Mouse (Mus musculus): Measurements from ENCODE around the gene Cbfb. TPM values are rescaled to one million over a fixed set of nuclear protein-coding genes. Genes with fewer than 3 reads are reported as not detected.
A peak's percentile ranks its signal among the peaks of the same experiment; 100 is the strongest.

Cbfb gene
- polyA plus RNA-seq, 1 experiment = 15.1 TPM

- WGBS = 95% methylated on average over 5 of the region's 5 CpGs
- no peak for DNase-seq
- no peaks in the 10 kb centered on the region for H3K27me3 ChIP-seq (ENCODE audit: control insufficient read depth, insufficient read depth, low read length)
- no peak overlapping the region for H3K27ac ChIP-seq (ENCODE audit: insufficient read depth, low read length)
- no peaks in the 10 kb centered on the region for H3K4me1 ChIP-seq (ENCODE audit: control insufficient read depth, insufficient read depth, low read length)
- TF ChIP-seq POLR2A (IDR thresholded peaks at IDR 0.05; ENCODE audit: borderline replicate concordance, insufficient read depth, low read length) (no peak), CTCF (IDR thresholded peaks at IDR 0.05; ENCODE audit: borderline replicate concordance, insufficient read depth, low read depth, low read length) (no peak)
- H3K4me3 ChIP-seq (replicated peaks; ENCODE audit: insufficient read depth, low read depth, low read length) = no peak overlapping the region
These were observed 21.7 kb downstream of the Cbfb start for GRCm38 (mm10) chr8:105192182-105192581.

- WGBS = 62% methylated on average over 1 of the region's 1 CpGs
- Histone ChIP-seq H3K4me1 (ENCODE audit: control insufficient read depth, insufficient read depth, low read length) (no peaks in the 10 kb centered on the region), H3K27ac (ENCODE audit: insufficient read depth, low read length) (no peak overlapping the region), H3K27me3 (ENCODE audit: control insufficient read depth, insufficient read depth, low read length) (no peaks in the 10 kb centered on the region), H3K4me3 (replicated peaks; ENCODE audit: insufficient read depth, low read depth, low read length) (no peak overlapping the region)
- TF ChIP-seq CTCF (IDR thresholded peaks at IDR 0.05; ENCODE audit: borderline replicate concordance, insufficient read depth, low read depth, low read length) = no peak
- no peak for DNase-seq
These were observed 35.3 kb downstream of the Cbfb start for GRCm38 (mm10) chr8:105205748-105206147.

- WGBS = 19% methylated on average over 7 of the region's 7 CpGs
- Histone ChIP-seq H3K27ac (ENCODE audit: insufficient read depth, low read length) (no peak overlapping the region), H3K27me3 (ENCODE audit: control insufficient read depth, insufficient read depth, low read length) (no peaks in the 10 kb centered on the region), H3K4me1 (ENCODE audit: control insufficient read depth, insufficient read depth, low read length) (no peaks in the 10 kb centered on the region), H3K4me3 (replicated peaks; ENCODE audit: insufficient read depth, low read depth, low read length) (no peak overlapping the region)
- no peak for DNase-seq
- TF ChIP-seq CTCF (IDR thresholded peaks at IDR 0.05; ENCODE audit: borderline replicate concordance, insufficient read depth, low read depth, low read length) = no peak
- no peak for TF ChIP-seq POLR2A (IDR thresholded peaks at IDR 0.05; ENCODE audit: borderline replicate concordance, insufficient read depth, low read length)
These were observed 36.3 kb downstream of the Cbfb start for GRCm38 (mm10) chr8:105206766-105207275.

GRCm38 (mm10) chr8:105207675-105208273 lies 37.3 kb downstream of the Cbfb start:
- 86% methylated on average over 2 of the region's 2 CpGs for WGBS
- H3K27me3 ChIP-seq (ENCODE audit: control insufficient read depth, insufficient read depth, low read length) = no peaks in the 10 kb centered on the region
- H3K27ac ChIP-seq (ENCODE audit: insufficient read depth, low read length) = no peak overlapping the region
- no peak overlapping the region for H3K4me3 ChIP-seq (replicated peaks; ENCODE audit: insufficient read depth, low read depth, low read length)
- no peak for DNase-seq
- H3K4me1 ChIP-seq (ENCODE audit: control insufficient read depth, insufficient read depth, low read length) = no peaks in the 10 kb centered on the region
- TF ChIP-seq POLR2A (IDR thresholded peaks at IDR 0.05; ENCODE audit: borderline replicate concordance, insufficient read depth, low read length) (no peak), CTCF (IDR thresholded peaks at IDR 0.05; ENCODE audit: borderline replicate concordance, insufficient read depth, low read depth, low read length) (no peak)

- TF ChIP-seq POLR2A (IDR thresholded peaks at IDR 0.05; ENCODE audit: borderline replicate concordance, insufficient read depth, low read length) (no peak), CTCF (IDR thresholded peaks at IDR 0.05; ENCODE audit: borderline replicate concordance, insufficient read depth, low read depth, low read length) (no peak)
- Histone ChIP-seq H3K4me1 (ENCODE audit: control insufficient read depth, insufficient read depth, low read length) (no peaks in the 10 kb centered on the region), H3K27ac (ENCODE audit: insufficient read depth, low read length) (no peak overlapping the region), H3K27me3 (ENCODE audit: control insufficient read depth, insufficient read depth, low read length) (no peaks in the 10 kb centered on the region), H3K4me3 (replicated peaks; ENCODE audit: insufficient read depth, low read depth, low read length) (no peak overlapping the region)
- no peak for DNase-seq
- WGBS = 71% methylated on average over 1 of the region's 1 CpGs
These were observed 39.0 kb downstream of the Cbfb start for GRCm38 (mm10) chr8:105209153-105210110.

- TF ChIP-seq POLR2A (IDR thresholded peaks at IDR 0.05; ENCODE audit: borderline replicate concordance, insufficient read depth, low read length) = no peak
- WGBS = 85% methylated on average over 5 of the region's 5 CpGs
- H3K4me3 ChIP-seq (replicated peaks; ENCODE audit: insufficient read depth, low read depth, low read length) = no peak overlapping the region
- H3K27me3 ChIP-seq (ENCODE audit: control insufficient read depth, insufficient read depth, low read length) = no peaks in the 10 kb centered on the region
- no peak for DNase-seq
- no peak overlapping the region for H3K27ac ChIP-seq (ENCODE audit: insufficient read depth, low read length)
- H3K4me1 ChIP-seq (ENCODE audit: control insufficient read depth, insufficient read depth, low read length) = no peaks in the 10 kb centered on the region
These were observed 43.6 kb downstream of the Cbfb start for GRCm38 (mm10) chr8:105214104-105214503.

- no peak overlapping the region for H3K4me3 ChIP-seq (replicated peaks; ENCODE audit: insufficient read depth, low read depth, low read length)
- DNase-seq = peak in 1 of 2 experiments; percentile 40
- no peak overlapping the region for H3K27ac ChIP-seq (ENCODE audit: insufficient read depth, low read length)
- no peak for TF ChIP-seq POLR2A (IDR thresholded peaks at IDR 0.05; ENCODE audit: borderline replicate concordance, insufficient read depth, low read length)
- TF ChIP-seq CTCF (IDR thresholded peaks at IDR 0.05; ENCODE audit: borderline replicate concordance, insufficient read depth, low read depth, low read length) = peak; percentile 56
- WGBS = 77% methylated on average over 5 of the region's 5 CpGs
- no peaks in the 10 kb centered on the region for H3K4me1 ChIP-seq (ENCODE audit: control insufficient read depth, insufficient read depth, low read length)
- no peaks in the 10 kb centered on the region for H3K27me3 ChIP-seq (ENCODE audit: control insufficient read depth, insufficient read depth, low read length)
These were observed 47.5 kb downstream of the Cbfb start for GRCm38 (mm10) chr8:105217926-105218522.

Data from cerebellum, adult 2 months (tissue).